Mouse (Mus musculus): ENCODE data around the gene Dscam.

- TF ChIP-seq USF1 (IDR thresholded peaks at IDR 0.05; ENCODE audit: low read depth) (no peak), E2F4 (IDR thresholded peaks at IDR 0.05; ENCODE audit: insufficient read depth) (no peak), TCF3 (IDR thresholded peaks at IDR 0.05; ENCODE audit: insufficient read length, low read depth) (no peak), SRF (IDR thresholded peaks at IDR 0.05; ENCODE audit: control insufficient read depth, insufficient read length, low read depth) (no peak), MAX (IDR thresholded peaks at IDR 0.05; ENCODE audit: low read depth) (no peak), POLR2AphosphoS2 (IDR thresholded peaks at IDR 0.05; ENCODE audit: insufficient read length, low read depth) (no peak), POLR2A (IDR thresholded peaks at IDR 0.05; ENCODE audit: insufficient read length, low read depth) (no peak)
These were observed 403.0 kb downstream of the Dscam start for GRCm38 (mm10) chr16:96767508-96767907.

Measured in myocyte (in vitro differentiated cells).